Mouse (Mus musculus): ENCODE measurements around the gene Tanc1. TPM values are rescaled to one million over a fixed set of nuclear protein-coding genes. Genes with fewer than 3 reads are reported as not detected.

The Tanc1 gene
- polyA plus RNA-seq, 1 experiment from 2014 or later, result 14.4 TPM

- no peaks in the 10 kb centered on the region for H3K4me1 ChIP-seq (ENCODE audit: control insufficient read depth, insufficient read depth, low read length)
- H3K27me3 ChIP-seq (ENCODE audit: control insufficient read depth, insufficient read depth, low read length), result no peaks in the 10 kb centered on the region
- H3K9ac ChIP-seq (ENCODE audit: low read length), result no peak overlapping the region
- 86% methylated on average over 5 of the region's 5 CpGs for WGBS
- H3K4me3 ChIP-seq (ENCODE audit: low read depth, low read length), result no peak overlapping the region
- no peak for DNase-seq (ENCODE audit: low spot score)
- H3K27ac ChIP-seq (ENCODE audit: low read depth, low read length), result no peak overlapping the region
- H3K4me2 ChIP-seq (ENCODE audit: low read depth), result no peak overlapping the region
- no peak for ATAC-seq (ENCODE audit: insufficient read depth, low FRiP score, low TSS enrichment)
- no peaks in the 10 kb centered on the region for H3K9me3 ChIP-seq (ENCODE audit: control insufficient read depth, low read length)
- no peaks in the 10 kb centered on the region for H3K36me3 ChIP-seq (ENCODE audit: control insufficient read depth, insufficient read depth, low read length)
These were observed 19.6 kb downstream of the Tanc1 start for GRCm38 (mm10) chr2:59631406-59631805.

GRCm38 (mm10) chr2:59633761-59634430 is 22.1 kb downstream of the Tanc1 start:
- no peak for DNase-seq (ENCODE audit: low spot score)
- ATAC-seq (ENCODE audit: insufficient read depth, low FRiP score, low TSS enrichment), result no peak
- WGBS, result 60% methylated on average over 5 of the region's 5 CpGs
- H3K4me1 ChIP-seq (ENCODE audit: control insufficient read depth, insufficient read depth, low read length), result no peaks in the 10 kb centered on the region
- no peak overlapping the region for H3K4me3 ChIP-seq (ENCODE audit: low read depth, low read length)
- no peak overlapping the region for H3K27ac ChIP-seq (ENCODE audit: low read depth, low read length)
- no peaks in the 10 kb centered on the region for H3K27me3 ChIP-seq (ENCODE audit: control insufficient read depth, insufficient read depth, low read length)
- no peak overlapping the region for H3K9ac ChIP-seq (ENCODE audit: low read length)
- no peaks in the 10 kb centered on the region for H3K9me3 ChIP-seq (ENCODE audit: control insufficient read depth, low read length)
- H3K4me2 ChIP-seq (ENCODE audit: low read depth), result no peak overlapping the region
- H3K36me3 ChIP-seq (ENCODE audit: control insufficient read depth, insufficient read depth, low read length), result no peaks in the 10 kb centered on the region

- Histone ChIP-seq H3K9me3 (ENCODE audit: control insufficient read depth, low read length) (no peaks in the 10 kb centered on the region), H3K4me3 (ENCODE audit: low read depth, low read length) (no peak overlapping the region), H3K4me1 (ENCODE audit: control insufficient read depth, insufficient read depth, low read length) (no peaks in the 10 kb centered on the region), H3K9ac (ENCODE audit: low read length) (no peak overlapping the region), H3K36me3 (ENCODE audit: control insufficient read depth, insufficient read depth, low read length) (no peaks in the 10 kb centered on the region), H3K4me2 (ENCODE audit: low read depth) (no peak overlapping the region), H3K27ac (ENCODE audit: low read depth, low read length) (no peak overlapping the region), H3K27me3 (ENCODE audit: control insufficient read depth, insufficient read depth, low read length) (no peaks in the 10 kb centered on the region)
- DNase-seq (ENCODE audit: low spot score) (no peak), ATAC-seq (ENCODE audit: insufficient read depth, low FRiP score, low TSS enrichment) (no peak)
- 75% methylated on average over 18 of the region's 18 CpGs for WGBS
These were observed 25.4 kb downstream of the Tanc1 start for GRCm38 (mm10) chr2:59637040-59637785.

GRCm38 (mm10) chr2:59642722-59643121 is 30.9 kb downstream of the Tanc1 start:
- peaks cover 7% of the 10 kb centered on the region; the same call in 1 of the 2 replicates for H3K4me1 ChIP-seq (ENCODE audit: control insufficient read depth, insufficient read depth, low read length)

GRCm38 (mm10) chr2:59644816-59645215 is 33.0 kb downstream of the Tanc1 start:
- Histone ChIP-seq H3K4me3 (ENCODE audit: low read depth, low read length) (no peak overlapping the region), H3K27me3 (ENCODE audit: control insufficient read depth, insufficient read depth, low read length) (no peaks in the 10 kb centered on the region), H3K27ac (ENCODE audit: low read depth, low read length) (no peak overlapping the region), H3K9ac (ENCODE audit: low read length) (no peak overlapping the region), H3K9me3 (ENCODE audit: control insufficient read depth, low read length) (no peaks in the 10 kb centered on the region), H3K4me1 (ENCODE audit: control insufficient read depth, insufficient read depth, low read length) (peaks cover 10% of the 10 kb centered on the region), H3K4me2 (ENCODE audit: low read depth) (no peak overlapping the region), H3K36me3 (ENCODE audit: control insufficient read depth, insufficient read depth, low read length) (no peaks in the 10 kb centered on the region)
- no peak for ATAC-seq (ENCODE audit: insufficient read depth, low FRiP score, low TSS enrichment)
- DNase-seq (ENCODE audit: low spot score), result peak; percentile 27
- WGBS, result 54% methylated on average over 5 of the region's 5 CpGs

More at GRCm38 (mm10) chr2:59642722-59643121, 30.9 kb downstream of the Tanc1 start:
- DNase-seq (ENCODE audit: low spot score) (no peak), ATAC-seq (ENCODE audit: insufficient read depth, low FRiP score, low TSS enrichment) (no peak)
- H3K36me3 ChIP-seq (ENCODE audit: control insufficient read depth, insufficient read depth, low read length), result no peaks in the 10 kb centered on the region
- no peak overlapping the region for H3K4me3 ChIP-seq (ENCODE audit: low read depth, low read length)
- H3K9ac ChIP-seq (ENCODE audit: low read length), result no peak overlapping the region
- H3K27me3 ChIP-seq (ENCODE audit: control insufficient read depth, insufficient read depth, low read length), result no peaks in the 10 kb centered on the region
- no peak overlapping the region for H3K27ac ChIP-seq (ENCODE audit: low read depth, low read length)
- H3K4me2 ChIP-seq (ENCODE audit: low read depth), result no peak overlapping the region
- no peaks in the 10 kb centered on the region for H3K9me3 ChIP-seq (ENCODE audit: control insufficient read depth, low read length)
- 85% methylated on average over 8 of the region's 8 CpGs for WGBS

GRCm38 (mm10) chr2:59645515-59645914 is 33.7 kb downstream of the Tanc1 start:
- no peak overlapping the region for H3K27ac ChIP-seq (ENCODE audit: low read depth, low read length)
- H3K4me3 ChIP-seq (ENCODE audit: low read depth, low read length), result no peak overlapping the region
- H3K4me1 ChIP-seq (ENCODE audit: control insufficient read depth, insufficient read depth, low read length), result peaks cover 10% of the 10 kb centered on the region
- no peaks in the 10 kb centered on the region for H3K36me3 ChIP-seq (ENCODE audit: control insufficient read depth, insufficient read depth, low read length)
- no peak overlapping the region for H3K9ac ChIP-seq (ENCODE audit: low read length)
- no peaks in the 10 kb centered on the region for H3K27me3 ChIP-seq (ENCODE audit: control insufficient read depth, insufficient read depth, low read length)
- ATAC-seq (ENCODE audit: insufficient read depth, low FRiP score, low TSS enrichment), result no peak
- no peak overlapping the region for H3K4me2 ChIP-seq (ENCODE audit: low read depth)
- WGBS, result 59% methylated on average over 3 of the region's 3 CpGs
- DNase-seq (ENCODE audit: low spot score), result no peak
- H3K9me3 ChIP-seq (ENCODE audit: control insufficient read depth, low read length), result no peaks in the 10 kb centered on the region

- no peaks in the 10 kb centered on the region for H3K27me3 ChIP-seq (ENCODE audit: control insufficient read depth, insufficient read depth, low read length)
- no peak overlapping the region for H3K4me2 ChIP-seq (ENCODE audit: low read depth)
- H3K36me3 ChIP-seq (ENCODE audit: control insufficient read depth, insufficient read depth, low read length), result no peaks in the 10 kb centered on the region
- H3K4me1 ChIP-seq (ENCODE audit: control insufficient read depth, insufficient read depth, low read length), result peaks cover 13% of the 10 kb centered on the region
- no peak overlapping the region for H3K4me3 ChIP-seq (ENCODE audit: low read depth, low read length)
- WGBS, result 80% methylated on average over 20 of the region's 20 CpGs
- no peaks in the 10 kb centered on the region for H3K9me3 ChIP-seq (ENCODE audit: control insufficient read depth, low read length)
- H3K9ac ChIP-seq (ENCODE audit: low read length), result no peak overlapping the region
- DNase-seq (ENCODE audit: low spot score), result no peak
- ATAC-seq (ENCODE audit: insufficient read depth, low FRiP score, low TSS enrichment), result no peak
- H3K27ac ChIP-seq (ENCODE audit: low read depth, low read length), result no peak overlapping the region
These were observed 35.0 kb downstream of the Tanc1 start for GRCm38 (mm10) chr2:59646740-59647390.

- no peak overlapping the region for H3K27ac ChIP-seq (ENCODE audit: low read depth, low read length)
- no peaks in the 10 kb centered on the region for H3K36me3 ChIP-seq (ENCODE audit: control insufficient read depth, insufficient read depth, low read length)
- WGBS, result 16% methylated on average over 12 of the region's 12 CpGs
- H3K9ac ChIP-seq (ENCODE audit: low read length), result no peak overlapping the region
- no peak overlapping the region for H3K4me2 ChIP-seq (ENCODE audit: low read depth)
- no peaks in the 10 kb centered on the region for H3K27me3 ChIP-seq (ENCODE audit: control insufficient read depth, insufficient read depth, low read length)
- H3K4me3 ChIP-seq (ENCODE audit: low read depth, low read length), result no peak overlapping the region
- no peak for ATAC-seq (ENCODE audit: insufficient read depth, low FRiP score, low TSS enrichment)
- H3K9me3 ChIP-seq (ENCODE audit: control insufficient read depth, low read length), result no peaks in the 10 kb centered on the region
- peak; percentile 41 for DNase-seq (ENCODE audit: low spot score)
- H3K4me1 ChIP-seq (ENCODE audit: control insufficient read depth, insufficient read depth, low read length), result peaks cover 15% of the 10 kb centered on the region
These were observed 36.6 kb downstream of the Tanc1 start for GRCm38 (mm10) chr2:59648444-59648843.

Measured in neural tube, embryonic 11.5 days (tissue).